Mouse (Mus musculus): ENCODE results near the gene Swi5. TPM values are rescaled to one million over a fixed set of nuclear protein-coding genes. Genes with fewer than 3 reads are reported as not detected.
"Not testable (repeated sequence)": the region's sequence is repeated elsewhere in the genome, so short reads cannot be mapped to it uniquely, and the experiment has no call there.

The Swi5 gene
- polyA plus RNA-seq, 1 experiment from 2014 or later: 140 TPM

DNA sequence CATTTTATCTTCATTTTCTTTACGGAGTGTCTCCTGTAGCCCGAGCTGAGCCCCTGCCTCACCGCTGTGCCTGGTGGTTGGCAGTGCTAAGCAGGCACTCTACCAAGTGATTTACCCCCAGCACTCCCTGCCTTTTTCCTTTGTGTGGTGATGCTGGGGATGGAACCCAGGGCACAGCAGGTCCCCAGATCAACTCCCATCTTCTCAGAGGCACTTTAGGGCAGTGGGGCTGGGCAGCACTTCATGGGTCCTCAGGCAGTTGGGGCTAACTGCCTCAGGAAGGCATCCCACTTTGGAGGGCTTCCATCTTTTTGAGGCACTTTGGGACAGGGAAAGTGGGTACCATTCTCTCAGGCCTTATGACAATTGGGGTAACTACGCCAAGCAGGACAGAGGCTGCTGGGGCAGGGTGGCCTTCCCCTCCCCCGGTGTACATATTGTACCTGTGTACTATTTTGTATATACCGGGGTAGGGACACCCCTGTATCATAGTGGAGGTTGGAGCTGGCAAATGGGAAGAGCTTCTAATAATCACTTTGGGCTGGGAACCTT is 19.4 kb upstream of the Swi5 start:
- no peak overlapping the region for H3K4me2 ChIP-seq (ENCODE audit: low read depth, low read length)
- no peak overlapping the region for H3K27ac ChIP-seq (ENCODE audit: low read depth, low read length)
- H3K27me3 ChIP-seq (ENCODE audit: control insufficient read depth, insufficient read depth, low read length): peaks cover 5% of the 10 kb centered on the region; the same call in 1 of the 2 replicates
- WGBS: 86% methylated on average over 6 of the region's 6 CpGs
- no peaks in the 10 kb centered on the region for H3K9me3 ChIP-seq (ENCODE audit: control insufficient read depth, low read length)
- no peak for ATAC-seq (ENCODE audit: low read depth)
- H3K36me3 ChIP-seq (ENCODE audit: control insufficient read depth, insufficient read depth, low read length): peaks cover 53% of the 10 kb centered on the region
- H3K4me3 ChIP-seq (ENCODE audit: low read depth, low read length): no peak overlapping the region
- H3K4me1 ChIP-seq (ENCODE audit: control insufficient read depth, insufficient read depth, low read length): peaks cover 11% of the 10 kb centered on the region
- no peak overlapping the region for H3K9ac ChIP-seq (replicated peaks; ENCODE audit: low read depth, low read length)

DNA sequence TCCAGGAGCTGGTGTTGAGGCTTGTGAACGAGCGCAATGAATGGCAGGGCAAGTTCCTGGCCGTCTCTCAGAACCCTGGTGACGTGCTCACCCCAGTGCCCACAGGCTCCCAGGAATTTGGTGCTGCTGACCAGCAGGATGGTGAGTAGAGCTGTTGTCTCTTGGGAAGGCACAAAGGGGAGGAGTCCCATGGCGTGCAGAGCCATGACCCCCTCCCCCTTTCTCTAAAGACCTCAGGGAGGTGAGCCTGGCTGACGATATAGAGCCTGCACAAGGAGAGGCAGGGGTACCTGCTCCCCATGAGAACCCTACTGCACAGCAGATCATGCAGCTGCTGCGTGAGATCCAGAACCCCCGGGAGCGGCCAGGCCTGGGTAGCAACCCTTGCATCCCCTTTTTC is 18.3 kb upstream of the Swi5 start:
- H3K27ac ChIP-seq (ENCODE audit: low read depth, low read length): no peak overlapping the region
- peaks cover 61% of the 10 kb centered on the region for H3K36me3 ChIP-seq (ENCODE audit: control insufficient read depth, insufficient read depth, low read length)
- no peak overlapping the region for H3K4me2 ChIP-seq (ENCODE audit: low read depth, low read length)
- no peak overlapping the region for H3K9ac ChIP-seq (replicated peaks; ENCODE audit: low read depth, low read length)
- no peaks in the 10 kb centered on the region for H3K4me1 ChIP-seq (ENCODE audit: control insufficient read depth, insufficient read depth, low read length)
- no peak for ATAC-seq (ENCODE audit: low read depth)
- WGBS: 83% methylated on average over 9 of the region's 9 CpGs
- no peaks in the 10 kb centered on the region for H3K27me3 ChIP-seq (ENCODE audit: control insufficient read depth, insufficient read depth, low read length)
- no peak overlapping the region for H3K4me3 ChIP-seq (ENCODE audit: low read depth, low read length)
- no peaks in the 10 kb centered on the region for H3K9me3 ChIP-seq (ENCODE audit: control insufficient read depth, low read length)

DNA sequence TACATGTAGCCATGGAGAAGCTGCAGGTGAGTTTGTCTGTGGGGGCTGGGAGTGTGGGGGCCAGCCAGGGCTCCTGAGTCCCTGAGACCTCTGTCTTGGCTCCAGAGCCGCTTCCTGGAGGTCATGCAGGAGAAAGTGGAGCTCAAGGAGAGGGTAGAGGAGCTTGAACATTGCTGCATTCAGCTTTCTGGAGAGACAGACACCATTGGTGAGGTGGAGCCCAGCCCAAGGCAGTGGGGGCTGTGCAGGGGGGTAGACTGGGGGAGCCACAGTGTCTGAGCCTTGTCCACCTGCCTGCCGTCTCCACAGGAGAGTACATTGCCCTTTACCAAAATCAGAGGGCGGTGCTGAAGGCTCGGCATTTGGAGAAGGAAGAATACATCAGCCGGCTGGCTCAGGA is 17.8 kb upstream of the Swi5 start:
- H3K4me2 ChIP-seq (ENCODE audit: low read depth, low read length): no peak overlapping the region
- ATAC-seq (ENCODE audit: low read depth): no peak
- no peaks in the 10 kb centered on the region for H3K4me1 ChIP-seq (ENCODE audit: control insufficient read depth, insufficient read depth, low read length)
- 98% methylated on average over 5 of the region's 5 CpGs for WGBS
- peaks cover 63% of the 10 kb centered on the region for H3K36me3 ChIP-seq (ENCODE audit: control insufficient read depth, insufficient read depth, low read length)
- no peak overlapping the region for H3K4me3 ChIP-seq (ENCODE audit: low read depth, low read length)
- no peak overlapping the region for H3K27ac ChIP-seq (ENCODE audit: low read depth, low read length)
- no peaks in the 10 kb centered on the region for H3K9me3 ChIP-seq (ENCODE audit: control insufficient read depth, low read length)
- no peak overlapping the region for H3K9ac ChIP-seq (replicated peaks; ENCODE audit: low read depth, low read length)
- H3K27me3 ChIP-seq (ENCODE audit: control insufficient read depth, insufficient read depth, low read length): no peaks in the 10 kb centered on the region

DNA sequence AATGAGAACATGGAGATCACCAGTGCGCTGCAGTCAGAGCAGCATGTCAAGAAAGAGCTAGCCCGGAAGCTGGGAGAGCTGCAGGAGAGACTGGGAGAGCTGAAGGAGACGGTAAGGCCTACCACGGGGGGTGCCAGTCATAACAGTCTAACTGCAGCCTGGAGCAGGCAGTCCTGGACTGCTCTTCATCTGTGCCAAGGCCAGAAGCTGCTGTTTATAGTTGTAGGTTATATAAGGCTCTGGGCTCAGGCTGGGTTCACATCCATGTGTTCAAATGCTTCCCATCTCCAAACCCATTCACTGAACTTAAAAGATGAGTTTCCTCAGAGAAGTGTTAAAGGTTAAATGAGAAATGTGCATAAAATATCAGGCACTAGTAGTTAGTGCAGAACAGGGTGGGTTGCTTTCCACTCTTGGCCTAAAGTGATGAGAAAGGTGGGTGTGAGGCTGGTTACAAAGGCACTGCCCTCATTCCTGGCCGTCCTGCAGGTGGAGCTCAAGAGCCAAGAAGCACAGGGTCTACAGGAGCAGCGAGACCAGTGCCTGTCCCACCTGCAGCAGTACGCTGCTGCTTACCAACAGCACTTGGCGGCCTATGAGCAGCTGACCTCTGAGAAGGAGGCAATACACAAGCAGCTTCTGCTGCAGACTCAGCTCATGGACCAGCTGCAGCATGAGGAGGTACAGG is 16.4 kb upstream of the Swi5 start:
- no peak for ATAC-seq (ENCODE audit: low read depth)
- WGBS: 61% methylated on average over 8 of the region's 8 CpGs
- no peak overlapping the region for H3K27ac ChIP-seq (ENCODE audit: low read depth, low read length)
- H3K4me2 ChIP-seq (ENCODE audit: low read depth, low read length): no peak overlapping the region
- H3K27me3 ChIP-seq (ENCODE audit: control insufficient read depth, insufficient read depth, low read length): no peaks in the 10 kb centered on the region
- peaks cover 66% of the 10 kb centered on the region for H3K36me3 ChIP-seq (ENCODE audit: control insufficient read depth, insufficient read depth, low read length)
- H3K9ac ChIP-seq (replicated peaks; ENCODE audit: low read depth, low read length): no peak overlapping the region
- H3K9me3 ChIP-seq (ENCODE audit: control insufficient read depth, low read length): no peaks in the 10 kb centered on the region
- no peak overlapping the region for H3K4me3 ChIP-seq (ENCODE audit: low read depth, low read length)
- no peaks in the 10 kb centered on the region for H3K4me1 ChIP-seq (ENCODE audit: control insufficient read depth, insufficient read depth, low read length)

DNA sequence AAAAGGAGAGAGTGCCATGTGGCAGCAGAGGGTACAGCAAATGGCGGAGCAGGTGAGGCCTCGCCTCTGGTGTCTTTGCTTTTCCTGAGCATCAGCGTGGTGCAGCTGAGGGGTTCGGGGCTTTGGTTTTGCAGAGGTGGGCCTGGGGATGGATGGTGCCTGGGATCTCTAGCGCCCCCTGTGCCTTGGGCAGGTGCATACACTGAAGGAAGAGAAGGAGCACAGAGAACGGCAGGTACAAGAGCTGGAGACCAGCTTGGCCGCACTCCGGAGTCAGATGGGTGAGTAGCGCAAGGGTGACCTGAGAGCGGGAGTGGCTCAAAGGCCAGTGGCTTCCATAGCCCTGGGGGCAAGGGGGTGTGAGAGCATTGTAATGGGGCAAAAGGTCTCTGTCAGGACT is 15.1 kb upstream of the Swi5 start:
- H3K4me3 ChIP-seq (ENCODE audit: low read depth, low read length): no peak overlapping the region
- H3K4me1 ChIP-seq (ENCODE audit: control insufficient read depth, insufficient read depth, low read length): no peaks in the 10 kb centered on the region
- peaks cover 77% of the 10 kb centered on the region for H3K36me3 ChIP-seq (ENCODE audit: control insufficient read depth, insufficient read depth, low read length)
- no peak for ATAC-seq (ENCODE audit: low read depth)
- 89% methylated on average over 10 of the region's 10 CpGs for WGBS
- no peak overlapping the region for H3K4me2 ChIP-seq (ENCODE audit: low read depth, low read length)
- H3K27me3 ChIP-seq (ENCODE audit: control insufficient read depth, insufficient read depth, low read length): no peaks in the 10 kb centered on the region
- no peak overlapping the region for H3K27ac ChIP-seq (ENCODE audit: low read depth, low read length)
- no peaks in the 10 kb centered on the region for H3K9me3 ChIP-seq (ENCODE audit: control insufficient read depth, low read length)
- H3K9ac ChIP-seq (replicated peaks; ENCODE audit: low read depth, low read length): no peak overlapping the region

DNA sequence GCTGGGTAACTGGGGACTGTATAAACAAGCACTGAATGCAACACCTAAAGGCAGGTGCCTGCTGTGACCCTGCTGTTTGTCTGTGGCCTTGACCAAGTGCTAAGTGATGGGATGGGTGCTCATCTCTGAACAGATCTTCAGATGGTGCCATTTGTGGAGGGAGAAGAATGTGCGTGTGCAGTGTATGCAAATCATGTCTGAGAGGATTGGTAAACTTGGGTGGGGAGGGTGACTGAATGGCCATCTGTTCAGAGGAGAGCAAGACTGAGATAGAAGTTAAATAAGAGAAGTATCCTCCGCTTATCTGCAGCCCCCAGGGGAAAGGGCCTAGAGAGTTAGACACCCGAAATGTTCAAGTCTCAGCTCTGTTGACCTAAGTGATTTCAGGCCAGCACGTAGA is 11.6 kb upstream of the Swi5 start:
- WGBS: 92% methylated on average over 4 of the region's 4 CpGs
- H3K27ac ChIP-seq (ENCODE audit: low read depth, low read length): no peak overlapping the region
- H3K4me3 ChIP-seq (ENCODE audit: low read depth, low read length): no peak overlapping the region
- H3K27me3 ChIP-seq (ENCODE audit: control insufficient read depth, insufficient read depth, low read length): no peaks in the 10 kb centered on the region
- no peak for ATAC-seq (ENCODE audit: low read depth)
- H3K9ac ChIP-seq (replicated peaks; ENCODE audit: low read depth, low read length): no peak overlapping the region
- no peaks in the 10 kb centered on the region for H3K9me3 ChIP-seq (ENCODE audit: control insufficient read depth, low read length)
- no peaks in the 10 kb centered on the region for H3K4me1 ChIP-seq (ENCODE audit: control insufficient read depth, insufficient read depth, low read length)
- H3K4me2 ChIP-seq (ENCODE audit: low read depth, low read length): no peak overlapping the region
- H3K36me3 ChIP-seq (ENCODE audit: control insufficient read depth, insufficient read depth, low read length): peaks cover 58% of the 10 kb centered on the region

DNA sequence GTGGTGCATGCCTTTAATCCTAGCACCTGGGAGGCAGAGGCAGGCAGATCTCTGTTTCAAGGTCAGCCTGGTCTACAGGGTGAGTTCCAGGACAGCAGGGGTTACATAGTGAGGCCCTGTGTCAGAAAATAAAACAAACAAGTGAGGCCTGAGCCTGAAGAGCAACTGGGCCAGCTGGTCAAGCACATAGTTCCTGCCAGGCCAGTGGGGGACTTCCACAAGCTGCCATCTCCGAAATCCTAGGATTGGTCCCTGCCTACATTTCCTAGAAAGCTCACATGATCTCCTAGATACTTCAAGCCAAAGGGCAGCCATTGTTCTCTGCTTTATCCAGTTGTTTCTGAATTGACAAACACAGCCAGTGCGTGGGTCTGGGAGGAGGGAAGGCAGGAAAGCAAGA is 8.0 kb upstream of the Swi5 start:
- not testable (repeated sequence) for ATAC-seq (ENCODE audit: low read depth); H3K4me3 ChIP-seq (ENCODE audit: low read depth, low read length); H3K27me3 ChIP-seq (ENCODE audit: control insufficient read depth, insufficient read depth, low read length); H3K27ac ChIP-seq (ENCODE audit: low read depth, low read length); H3K9me3 ChIP-seq (ENCODE audit: control insufficient read depth, low read length); H3K9ac ChIP-seq (replicated peaks; ENCODE audit: low read depth, low read length); H3K4me1 ChIP-seq (ENCODE audit: control insufficient read depth, insufficient read depth, low read length); H3K4me2 ChIP-seq (ENCODE audit: low read depth, low read length)
- WGBS: 95% methylated on average over 2 of the region's 2 CpGs
- peaks cover 38% of the 10 kb centered on the region for H3K36me3 ChIP-seq (ENCODE audit: control insufficient read depth, insufficient read depth, low read length)

DNA sequence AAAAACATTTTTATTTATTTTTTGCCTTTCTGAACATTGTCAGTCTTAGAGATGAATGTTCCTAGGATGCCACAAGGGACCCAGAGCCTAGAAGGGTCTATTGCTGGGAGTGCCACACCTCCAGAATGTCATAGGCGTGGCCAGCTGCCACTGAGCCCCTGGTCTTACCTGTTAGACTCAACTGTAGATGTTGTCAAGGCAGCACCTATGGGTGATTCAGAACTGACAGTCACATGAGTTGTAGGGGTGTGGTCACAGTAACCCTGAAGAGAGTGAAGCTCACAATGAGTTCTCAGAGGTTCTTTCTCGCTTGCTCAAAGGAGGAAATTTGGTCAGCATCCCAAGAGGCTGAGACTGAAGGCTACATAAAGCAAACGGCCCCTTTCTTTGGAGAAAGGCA is 7.4 kb upstream of the Swi5 start:
- 92% methylated on average over 3 of the region's 3 CpGs for WGBS

DNA sequence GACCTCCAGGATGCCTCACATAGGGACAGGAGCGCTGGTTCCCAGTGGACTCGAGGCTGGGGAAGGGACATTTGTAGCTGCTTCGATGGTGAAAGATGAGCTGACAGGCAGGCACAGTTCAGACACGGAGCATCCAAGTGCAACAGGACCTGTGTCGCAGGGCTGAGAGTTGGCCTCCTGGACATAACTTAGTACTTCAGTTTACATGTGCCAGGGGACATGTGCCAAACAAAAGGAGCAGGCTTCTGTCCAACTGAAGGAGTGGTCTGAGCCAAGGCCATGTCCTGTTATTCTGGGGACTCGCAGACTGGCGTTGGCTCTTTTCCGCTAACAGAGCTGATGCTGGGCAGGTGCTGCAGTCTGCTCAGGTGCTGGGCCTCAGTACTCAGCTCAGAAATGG is 6.5 kb upstream of the Swi5 start:
- Histone ChIP-seq H3K4me3 (ENCODE audit: low read depth, low read length) (no peak overlapping the region), H3K9me3 (ENCODE audit: control insufficient read depth, low read length) (no peaks in the 10 kb centered on the region), H3K27me3 (ENCODE audit: control insufficient read depth, insufficient read depth, low read length) (no peaks in the 10 kb centered on the region), H3K4me1 (ENCODE audit: control insufficient read depth, insufficient read depth, low read length) (peaks cover under 1% of the 10 kb centered on the region), H3K36me3 (ENCODE audit: control insufficient read depth, insufficient read depth, low read length) (peaks cover 25% of the 10 kb centered on the region), H3K9ac (replicated peaks; ENCODE audit: low read depth, low read length) (no peak overlapping the region), H3K27ac (ENCODE audit: low read depth, low read length) (no peak overlapping the region), H3K4me2 (ENCODE audit: low read depth, low read length) (no peak overlapping the region)
- 84% methylated on average over 8 of the region's 8 CpGs for WGBS
- no peak for ATAC-seq (ENCODE audit: low read depth)

More for the DNA sequence above, 7.4 kb upstream of the Swi5 start:
- Histone ChIP-seq H3K36me3 (ENCODE audit: control insufficient read depth, insufficient read depth, low read length) (peaks cover 35% of the 10 kb centered on the region), H3K9me3 (ENCODE audit: control insufficient read depth, low read length) (no peaks in the 10 kb centered on the region), H3K4me2 (ENCODE audit: low read depth, low read length) (no peak overlapping the region), H3K27ac (ENCODE audit: low read depth, low read length) (no peak overlapping the region), H3K4me1 (ENCODE audit: control insufficient read depth, insufficient read depth, low read length) (no peaks in the 10 kb centered on the region), H3K9ac (replicated peaks; ENCODE audit: low read depth, low read length) (no peak overlapping the region), H3K27me3 (ENCODE audit: control insufficient read depth, insufficient read depth, low read length) (no peaks in the 10 kb centered on the region), H3K4me3 (ENCODE audit: low read depth, low read length) (no peak overlapping the region)
- no peak for ATAC-seq (ENCODE audit: low read depth)

Measured in neural tube, embryonic 14.5 days (tissue).